Mouse (Mus musculus): ENCODE measurements around the gene St6galnac4. TPM values are rescaled to one million over a fixed set of nuclear protein-coding genes. Genes with fewer than 3 reads are reported as not detected.

Gene St6galnac4
- 10 to 100 TPM; 36.7 to 39.1 TPM for total RNA-seq (2021)

GRCm38 (mm10) chr2:32586871-32587351 is at the start of gene St6galnac4:
St6galnac4 (plus strand) TSS chr2:32587095.
- intact Hi-C loops (cut with DNase I), result loop anchor here (2.0 to 5.0 kb wide), 2 partner anchors 16 to 105 kb away; no protein-coding TSS in a partner anchor
- peak; percentile 88 to 89 for DNase-seq (ENCODE audit: low spot score in 2 of 2)

- intact Hi-C loops (cut with DNase I), result loop anchor here (2.0 to 5.0 kb wide), 2 partner anchors 29 to 50 kb away; no protein-coding TSS in a partner anchor
- DNase-seq (ENCODE audit: low spot score in 2 of 2), result no peak
Observed at GRCm38 (mm10) chr2:32537360-32537905, 49.5 kb upstream of the St6galnac4 start.

- intact Hi-C loops (cut with DNase I), result loop anchor here (2.0 to 5.0 kb wide), 2 partner anchors 29 to 51 kb away; no protein-coding TSS in a partner anchor
- no peak for DNase-seq (ENCODE audit: low spot score in 2 of 2)
Observed at GRCm38 (mm10) chr2:32537941-32538340, 49.0 kb upstream of the St6galnac4 start.

GRCm38 (mm10) chr2:32538461-32538860 is 48.4 kb upstream of the St6galnac4 start:
- no peak for DNase-seq (ENCODE audit: low spot score in 2 of 2)
- intact Hi-C loops (cut with DNase I), result loop anchor here (5.0 kb wide), 1 partner anchor 51 kb away; no protein-coding TSS in a partner anchor

- intact Hi-C loops (cut with DNase I), result loop anchor here (5.0 kb wide), 1 partner anchor 52 kb away; no protein-coding TSS in a partner anchor
- no peak for DNase-seq (ENCODE audit: low spot score in 2 of 2)
Observed at GRCm38 (mm10) chr2:32539452-32539981, 47.4 kb upstream of the St6galnac4 start.

GRCm38 (mm10) chr2:32541333-32541908 is 45.5 kb upstream of the St6galnac4 start:
- intact Hi-C loops (cut with DNase I), result no loop called here
- DNase-seq (ENCODE audit: low spot score in 2 of 2), result no peak

GRCm38 (mm10) chr2:32541986-32542573 is 44.8 kb upstream of the St6galnac4 start:
- no peak for DNase-seq (ENCODE audit: low spot score in 2 of 2)
- intact Hi-C loops (cut with DNase I), result no loop called here

- DNase-seq (ENCODE audit: low spot score in 2 of 2), result no peak
- intact Hi-C loops (cut with DNase I), result no loop called here
Observed at GRCm38 (mm10) chr2:32543031-32543449, 43.9 kb upstream of the St6galnac4 start.

GRCm38 (mm10) chr2:32546951-32547350 is 39.9 kb upstream of the St6galnac4 start:
- intact Hi-C loops (cut with DNase I), result no loop called here
- no peak for DNase-seq (ENCODE audit: low spot score in 2 of 2)

GRCm38 (mm10) chr2:32547380-32547779 is 39.5 kb upstream of the St6galnac4 start:
- DNase-seq (ENCODE audit: low spot score in 2 of 2), result no peak
- intact Hi-C loops (cut with DNase I), result no loop called here

GRCm38 (mm10) chr2:32547964-32548739 is 38.7 kb upstream of the St6galnac4 start:
- intact Hi-C loops (cut with DNase I), result no loop called here
- no peak for DNase-seq (ENCODE audit: low spot score in 2 of 2)

GRCm38 (mm10) chr2:32549171-32549570 is 37.7 kb upstream of the St6galnac4 start:
- intact Hi-C loops (cut with DNase I), result no loop called here
- DNase-seq (ENCODE audit: low spot score in 2 of 2), result no peak

- intact Hi-C loops (cut with DNase I), result no loop called here
- no peak for DNase-seq (ENCODE audit: low spot score in 2 of 2)
Observed at GRCm38 (mm10) chr2:32549764-32550163, 37.1 kb upstream of the St6galnac4 start.

GRCm38 (mm10) chr2:32551236-32551635 is 35.7 kb upstream of the St6galnac4 start:
- no peak for DNase-seq (ENCODE audit: low spot score in 2 of 2)
- intact Hi-C loops (cut with DNase I), result no loop called here

GRCm38 (mm10) chr2:32553592-32554148 is 33.2 kb upstream of the St6galnac4 start:
- intact Hi-C loops (cut with DNase I), result no loop called here
- no peak for DNase-seq (ENCODE audit: low spot score in 2 of 2)

GRCm38 (mm10) chr2:32555484-32555883 is 31.4 kb upstream of the St6galnac4 start:
- intact Hi-C loops (cut with DNase I), result no loop called here
- no peak for DNase-seq (ENCODE audit: low spot score in 2 of 2)

GRCm38 (mm10) chr2:32556019-32556418 is 30.9 kb upstream of the St6galnac4 start:
- intact Hi-C loops (cut with DNase I), result no loop called here
- DNase-seq (ENCODE audit: low spot score in 2 of 2), result no peak

- no peak for DNase-seq (ENCODE audit: low spot score in 2 of 2)
- intact Hi-C loops (cut with DNase I), result no loop called here
Observed at GRCm38 (mm10) chr2:32559570-32559969, 27.3 kb upstream of the St6galnac4 start.

- intact Hi-C loops (cut with DNase I), result loop anchor here (1.0 to 5.0 kb wide), 3 partner anchors 30 to 164 kb away; no protein-coding TSS in a partner anchor
- DNase-seq (ENCODE audit: low spot score in 2 of 2), result peak in 1 of 2 experiments; percentile 63
Observed at GRCm38 (mm10) chr2:32566536-32567063, 20.3 kb upstream of the St6galnac4 start.

All from left cerebral cortex, postnatal 36 days (tissue).